ENCODE assay signal across 15 mouse cellular contexts in the genomic region with DNA sequence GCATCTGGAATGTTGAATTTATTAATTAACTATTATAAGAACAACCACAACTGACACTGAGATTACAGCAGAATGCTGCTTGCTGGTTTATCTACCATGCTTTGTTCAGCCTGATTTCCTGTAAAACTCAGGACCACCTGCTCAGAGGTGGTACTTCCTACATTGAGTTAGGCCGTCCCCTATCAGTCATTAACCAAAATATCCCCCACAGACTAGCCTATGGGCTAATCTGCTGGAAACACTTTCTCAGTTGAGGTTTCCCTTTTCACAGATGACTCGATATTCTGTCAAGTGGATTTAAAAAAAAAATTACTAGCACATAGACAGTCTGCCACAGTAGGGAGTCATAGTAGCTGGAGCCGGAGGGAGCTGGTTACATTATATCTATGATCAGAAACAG. TPM values are rescaled to one million over a fixed set of nuclear protein-coding genes. Genes with fewer than 3 reads are reported as not detected.
"Had no signal": no experiment of that assay in that cellular context is flagged by ENCODE, and none has a peak within 500 bp of the region (broad histone marks: within the 10 kb centered on the region; RNA-seq: fewer than 3 reads in every experiment).

No protein-coding gene starts in this region.

- H3K27me3 ChIP-seq: limb, embryonic 13.5 days; liver, embryonic 12.5 days; midbrain, embryonic 13.5 days; neural tube, embryonic 15.5 days had no signal

- H3K9me3 ChIP-seq: limb, embryonic 13.5 days; liver, embryonic 12.5 days; midbrain, embryonic 13.5 days; neural tube, embryonic 15.5 days had no signal

- H3K4me2 ChIP-seq: limb, embryonic 13.5 days; liver, embryonic 12.5 days; midbrain, embryonic 13.5 days; neural tube, embryonic 15.5 days had no signal

- DNase-seq: kidney, adult 8-10 months; kidney, postnatal 36 days; left cerebral cortex, postnatal 4 days; lung, adult 18-20 months; lung, postnatal 36 days; right cerebral cortex, adult 18-20 months; right cerebral cortex, postnatal 25 days had no signal

- H3K4me1 ChIP-seq: limb, embryonic 13.5 days; midbrain, embryonic 13.5 days; neural tube, embryonic 15.5 days had no signal

- H3K27ac ChIP-seq: kidney, postnatal 0 days; limb, embryonic 13.5 days; liver, embryonic 12.5 days; midbrain, embryonic 13.5 days; neural tube, embryonic 15.5 days had no signal

- H3K4me3 ChIP-seq: limb, embryonic 13.5 days; liver, embryonic 12.5 days; midbrain, embryonic 13.5 days; myocyte; neural tube, embryonic 15.5 days had no signal

- H3K36me3 ChIP-seq: limb, embryonic 13.5 days; liver, embryonic 12.5 days; midbrain, embryonic 13.5 days; neural tube, embryonic 15.5 days had no signal

- H3K9ac ChIP-seq: limb, embryonic 13.5 days; liver, embryonic 12.5 days; midbrain, embryonic 13.5 days; neural tube, embryonic 15.5 days had no signal

- ATAC-seq: intestine, postnatal 0 days; liver, embryonic 12.5 days; midbrain, embryonic 13.5 days had no signal

RNA-seq across cellular contexts. Expression of gene Gda, which starts 31.5 kb away (rescaled TPM):
- polyA plus RNA-seq: neural tube, embryonic 11.5 days had no signal
